Mouse (Mus musculus): Measurements from ENCODE around the gene Scmh1. TPM values are rescaled to one million over a fixed set of nuclear protein-coding genes. Genes with fewer than 3 reads are reported as not detected.

The Scmh1 gene
- polyA plus RNA-seq, 1 experiment from 2014 or later, result 12.8 TPM

DNA sequence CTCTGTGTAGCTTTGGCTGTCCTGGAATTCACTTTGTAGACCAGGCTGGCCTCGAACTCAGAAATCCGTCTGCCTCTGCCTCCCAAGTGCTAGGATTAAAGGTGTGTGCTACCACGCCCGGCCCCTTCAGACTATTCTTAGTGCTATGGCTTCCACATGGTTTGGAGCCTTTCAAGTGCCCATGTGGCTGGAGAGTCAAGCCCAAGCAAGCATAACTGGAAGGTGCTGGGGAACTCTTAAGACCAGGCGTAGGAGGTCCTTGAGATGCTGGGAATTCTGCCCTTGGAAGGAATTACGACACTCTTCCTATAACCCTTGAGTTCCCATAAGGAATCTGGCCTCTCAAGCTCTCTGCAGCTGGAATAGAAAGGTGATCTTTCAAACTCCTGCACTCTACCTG is 151.5 kb downstream of the Scmh1 start:
- ATAC-seq (ENCODE audit: insufficient read depth), result no peak
- H3K4me1 ChIP-seq (replicated peaks), result no peaks in the 10 kb centered on the region
- H3K27me3 ChIP-seq, result no peaks in the 10 kb centered on the region

DNA sequence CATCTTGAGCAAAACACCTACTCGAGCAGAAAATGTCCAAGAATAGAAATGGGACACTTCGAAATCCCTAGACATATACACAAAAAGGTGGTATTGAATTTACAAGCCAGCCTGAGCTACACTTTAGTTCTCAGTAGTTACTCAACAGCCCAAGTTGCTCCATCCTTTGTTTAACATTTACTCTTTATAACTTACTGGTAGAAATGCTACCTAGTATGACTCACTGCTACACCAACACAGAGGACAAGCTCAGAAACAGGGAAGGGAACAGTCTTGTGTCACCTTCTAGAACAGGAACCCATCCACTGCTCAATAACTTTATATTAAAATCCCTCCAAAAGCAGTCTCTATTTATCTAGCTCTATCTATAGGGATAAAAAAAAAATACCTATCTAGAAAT is 160.6 kb downstream of the Scmh1 start:
- Histone ChIP-seq H3K27me3 (no peaks in the 10 kb centered on the region), H3K36me3 (replicated peaks) (peaks cover 47% of the 10 kb centered on the region), H3K4me3 (replicated peaks) (no peak overlapping the region), H3K4me2 (no peak overlapping the region), H3K4me1 (replicated peaks) (peaks cover 34% of the 10 kb centered on the region), H3K9me3 (replicated peaks) (no peaks in the 10 kb centered on the region), H3K27ac (replicated peaks) (no peak overlapping the region), H3K9ac (no peak overlapping the region)
- WGBS (ENCODE audit: insufficient replicate concordance), result 70% methylated on average over 2 of the region's 2 CpGs
- ATAC-seq (ENCODE audit: insufficient read depth), result no peak

More for the DNA sequence above, 151.5 kb downstream of the Scmh1 start:
- Histone ChIP-seq H3K9ac (no peak overlapping the region), H3K4me3 (replicated peaks) (no peak overlapping the region), H3K4me2 (no peak overlapping the region), H3K36me3 (replicated peaks) (peaks cover 90% of the 10 kb centered on the region), H3K9me3 (replicated peaks) (no peaks in the 10 kb centered on the region), H3K27ac (replicated peaks) (no peak overlapping the region)
- 80% methylated on average over 6 of the region's 6 CpGs for WGBS (ENCODE audit: insufficient replicate concordance)

GRCm38 (mm10) chr4:120568005-120568404 is 162.9 kb downstream of the Scmh1 start:
- Histone ChIP-seq H3K4me2 (peak overlapping the region; percentile 100), H3K4me3 (replicated peaks) (peak overlapping the region; percentile 88), H3K36me3 (replicated peaks) (peaks cover 26% of the 10 kb centered on the region), H3K27me3 (no peaks in the 10 kb centered on the region), H3K9ac (no peak overlapping the region), H3K27ac (replicated peaks) (0 out of 2 replicates have a peak overlapping the region, but pooled peaks have one; percentile 31), H3K9me3 (replicated peaks) (no peaks in the 10 kb centered on the region), H3K4me1 (replicated peaks) (peaks cover 42% of the 10 kb centered on the region)
- no peak for ATAC-seq (ENCODE audit: insufficient read depth)
- WGBS (ENCODE audit: insufficient replicate concordance), result 63% methylated on average over 5 of the region's 5 CpGs

GRCm38 (mm10) chr4:120569025-120569424 is 163.9 kb downstream of the Scmh1 start:
- Histone ChIP-seq H3K4me3 (replicated peaks) (peak overlapping the region; percentile 88), H3K9ac (peak overlapping the region; percentile 86), H3K27me3 (no peaks in the 10 kb centered on the region), H3K4me2 (peak overlapping the region; percentile 100), H3K27ac (replicated peaks) (peak overlapping the region; percentile 82; the same call in 1 of the 2 replicates), H3K4me1 (replicated peaks) (peaks cover 42% of the 10 kb centered on the region), H3K9me3 (replicated peaks) (no peaks in the 10 kb centered on the region), H3K36me3 (replicated peaks) (peaks cover 15% of the 10 kb centered on the region)
- ATAC-seq (ENCODE audit: insufficient read depth), result no peak
- 4% methylated on average over 4 of the region's 4 CpGs for WGBS (ENCODE audit: insufficient replicate concordance)

DNA sequence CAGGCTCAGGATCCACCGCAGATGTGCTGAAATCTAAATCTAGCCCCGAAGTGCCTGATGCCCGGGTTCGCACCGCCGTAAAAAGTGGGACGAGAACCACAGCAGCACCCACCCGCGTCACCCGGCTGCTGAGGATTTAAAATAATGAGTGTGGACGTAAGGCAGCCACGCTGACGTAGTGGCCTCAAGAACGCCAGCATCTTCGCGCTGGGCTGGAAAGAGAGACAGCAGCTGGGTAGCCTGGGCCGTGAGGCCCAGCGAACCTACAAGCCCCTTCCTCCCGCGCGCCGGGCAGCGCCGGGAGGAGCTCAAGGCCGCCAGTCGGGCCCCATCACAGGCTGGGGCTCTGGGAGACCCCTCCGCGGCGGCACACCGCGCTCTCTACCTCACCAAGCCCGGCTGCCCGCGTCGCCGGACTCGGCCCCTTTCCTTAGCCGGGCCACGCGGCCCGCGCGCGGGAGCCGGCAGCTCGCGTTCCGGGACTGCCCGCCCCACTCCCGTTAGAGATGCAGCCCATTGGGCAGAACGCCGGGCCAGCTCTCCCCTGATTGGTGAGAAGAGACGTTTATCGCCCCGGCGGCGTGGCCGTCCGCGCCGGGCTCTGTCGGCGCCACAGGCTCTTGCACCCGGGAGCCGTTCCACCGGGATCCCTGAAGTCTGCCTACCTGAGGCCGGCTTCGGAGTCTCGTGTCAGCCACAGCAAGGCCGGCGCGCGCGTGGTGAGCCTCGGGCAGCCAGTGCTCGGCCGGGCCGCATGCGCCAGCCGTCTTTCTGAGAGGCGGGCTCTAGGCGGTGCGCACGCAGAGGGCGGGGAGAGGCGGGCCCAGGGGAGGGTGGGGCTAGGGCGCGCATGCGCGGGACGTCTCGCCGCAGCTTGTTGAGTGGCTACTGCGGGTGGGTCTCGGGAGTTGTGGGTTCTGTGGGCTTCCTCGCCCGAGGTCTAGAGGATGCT is 164.7 kb downstream of the Scmh1 start, which contains the start of gene Ctps:
Gene Ctps (minus strand): TSS at position 791 of the 952 bp plus-strand sequence.
- H3K27me3 ChIP-seq, result no peaks in the 10 kb centered on the region
- H3K4me3 ChIP-seq (replicated peaks), result peak within 1 kb of the TSS; percentile 88
- peaks cover 40% of the 10 kb centered on the region for H3K4me1 ChIP-seq (replicated peaks)
- under 1% methylated on average over 85 of the region's 97 CpGs for WGBS (ENCODE audit: insufficient replicate concordance)
- peak within 1 kb of the TSS; percentile 82 for H3K27ac ChIP-seq (replicated peaks)
- H3K4me2 ChIP-seq, result peak within 1 kb of the TSS; percentile 100
- H3K9me3 ChIP-seq (replicated peaks), result no peaks in the 10 kb centered on the region
- peaks cover 8% of the 10 kb centered on the region for H3K36me3 ChIP-seq (replicated peaks)
- peak; percentile 96 for ATAC-seq (ENCODE audit: insufficient read depth)
- peak within 1 kb of the TSS; percentile 86 for H3K9ac ChIP-seq

DNA sequence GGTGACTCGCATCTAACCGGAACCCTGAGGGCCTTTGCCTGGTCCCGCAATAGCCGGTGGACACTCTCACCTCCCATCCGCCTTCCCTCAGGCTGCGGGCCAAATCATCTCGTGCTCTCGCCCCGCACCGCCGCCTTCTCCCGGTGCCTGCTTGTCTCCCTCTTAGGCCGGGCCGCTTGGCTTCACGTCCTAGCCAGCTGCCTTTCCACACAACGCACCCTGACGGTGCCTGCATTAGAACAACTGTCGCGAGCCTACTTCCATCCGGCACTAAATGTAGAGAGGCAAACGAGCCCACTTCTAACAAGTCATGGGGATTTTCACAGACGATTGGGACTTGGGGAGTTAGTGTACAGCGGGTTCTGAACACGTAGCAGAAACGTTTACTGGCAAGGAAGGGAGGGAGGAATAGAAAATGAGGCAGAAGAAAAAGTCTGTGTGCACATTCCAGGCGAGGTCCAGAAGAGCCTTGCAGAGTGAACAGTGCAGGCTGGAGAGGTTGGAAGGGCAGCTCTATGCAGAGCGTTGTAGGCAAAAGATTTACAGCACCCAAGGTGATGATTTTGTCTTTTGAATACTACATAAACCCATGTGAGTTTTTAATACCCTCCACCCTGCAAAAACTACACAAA is 165.5 kb downstream of the Scmh1 start:
- H3K27ac ChIP-seq (replicated peaks), result peak overlapping the region; percentile 82
- peak overlapping the region; percentile 88 for H3K4me3 ChIP-seq (replicated peaks)
- H3K4me2 ChIP-seq, result peak overlapping the region; percentile 100
- ATAC-seq (ENCODE audit: insufficient read depth), result peak; percentile 58
- H3K36me3 ChIP-seq (replicated peaks), result peaks cover 3% of the 10 kb centered on the region; the same call in 1 of the 2 replicates
- peak overlapping the region; percentile 86 for H3K9ac ChIP-seq
- 2% methylated on average over 27 of the region's 27 CpGs for WGBS (ENCODE audit: insufficient replicate concordance)
- no peaks in the 10 kb centered on the region for H3K9me3 ChIP-seq (replicated peaks)
- H3K27me3 ChIP-seq, result no peaks in the 10 kb centered on the region
- peaks cover 38% of the 10 kb centered on the region for H3K4me1 ChIP-seq (replicated peaks)

DNA sequence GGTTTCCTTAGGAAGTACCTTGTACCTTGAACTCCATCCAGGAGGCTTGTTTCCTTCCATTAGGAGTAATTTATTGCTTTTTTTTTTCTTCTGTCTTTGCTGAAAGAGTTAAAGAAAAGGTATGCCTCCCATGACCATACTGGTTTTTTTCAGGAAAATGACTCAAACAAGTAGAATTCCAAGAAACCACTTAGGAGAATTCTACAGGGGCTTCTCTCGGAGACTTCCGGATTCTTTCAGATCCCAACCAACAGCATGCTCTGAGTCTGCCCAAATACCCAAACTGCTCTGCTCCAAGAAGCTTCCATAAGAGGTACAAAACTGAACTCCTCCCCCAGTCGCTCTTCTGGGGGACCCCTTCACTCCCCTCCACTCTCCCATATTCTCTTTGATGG is 166.0 kb downstream of the Scmh1 start:
- H3K27ac ChIP-seq (replicated peaks), result no peak overlapping the region
- H3K9me3 ChIP-seq (replicated peaks), result no peaks in the 10 kb centered on the region
- no peaks in the 10 kb centered on the region for H3K27me3 ChIP-seq
- H3K9ac ChIP-seq, result peak overlapping the region; percentile 86; the same call in 1 of the 2 replicates
- H3K4me2 ChIP-seq, result peak overlapping the region; percentile 100
- 0 out of 2 replicates have a peak, but pooled peaks cover 3% of the 10 kb centered on the region for H3K36me3 ChIP-seq (replicated peaks)
- WGBS (ENCODE audit: insufficient replicate concordance), result 60% methylated on average over 3 of the region's 3 CpGs
- peaks cover 37% of the 10 kb centered on the region for H3K4me1 ChIP-seq (replicated peaks)
- no peak for ATAC-seq (ENCODE audit: insufficient read depth)
- H3K4me3 ChIP-seq (replicated peaks), result peak overlapping the region; percentile 88

DNA sequence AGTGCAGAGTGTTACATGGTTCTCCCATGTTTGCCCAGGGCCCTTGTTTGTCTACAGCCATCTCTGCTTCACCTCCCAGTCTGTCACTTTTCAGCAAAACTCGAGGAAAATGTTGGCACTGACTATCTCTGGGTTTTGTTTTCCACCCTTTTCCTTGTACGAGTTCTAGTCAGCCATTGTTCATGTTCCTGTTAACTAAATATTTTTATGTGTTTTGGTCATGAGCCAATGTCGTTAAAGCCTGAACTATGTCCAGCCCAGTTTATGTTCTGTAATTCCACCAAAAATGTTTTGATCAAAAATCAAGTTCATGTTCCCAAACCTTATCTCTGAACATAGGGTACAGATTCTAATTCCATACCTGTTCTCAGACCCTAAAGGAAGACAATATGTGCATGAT is 166.6 kb downstream of the Scmh1 start:
- 59% methylated on average over 3 of the region's 3 CpGs for WGBS (ENCODE audit: insufficient replicate concordance)
- Histone ChIP-seq H3K4me2 (no peak overlapping the region), H3K36me3 (replicated peaks) (no peaks in the 10 kb centered on the region), H3K4me1 (replicated peaks) (peaks cover 34% of the 10 kb centered on the region), H3K9ac (no peak overlapping the region), H3K4me3 (replicated peaks) (no peak overlapping the region), H3K27ac (replicated peaks) (no peak overlapping the region), H3K27me3 (no peaks in the 10 kb centered on the region), H3K9me3 (replicated peaks) (no peaks in the 10 kb centered on the region)
- ATAC-seq (ENCODE audit: insufficient read depth), result no peak

Other genes with a start within 250 kb of the Scmh1 start
- 0.10 TPM in 1 of 2 replicates, not detected in the other for gene Edn2, start 244.1 kb upstream of the Scmh1 start, polyA plus RNA-seq (2015; fragmentation: Nextera tagmentation; extraction: Ambion mirVana)
- not detected in 2 replicates for gene Foxo6, start 117.9 kb upstream of the Scmh1 start, polyA plus RNA-seq (2015; fragmentation: Nextera tagmentation; extraction: Ambion mirVana)
- gene Slfnl1, start 127.0 kb downstream of the Scmh1 start, polyA plus RNA-seq (2015; fragmentation: Nextera tagmentation; extraction: Ambion mirVana), result not detected in 2 replicates
- gene Ctps, start 165.0 kb downstream of the Scmh1 start, polyA plus RNA-seq (2015; fragmentation: Nextera tagmentation; extraction: Ambion mirVana), result 27.7 and 29.1 TPM in 2 replicates
- not detected in 2 replicates for gene Gm8439, start 183.5 kb downstream of the Scmh1 start, polyA plus RNA-seq (2015; fragmentation: Nextera tagmentation; extraction: Ambion mirVana)

Data from liver, embryonic 15.5 days (tissue).